Mouse (Mus musculus): Measurements from ENCODE around the gene 1700001C02Rik.

1700001C02Rik gene

GRCm38 (mm10) chr5:30465861-30466260 is at the start of gene 1700001C02Rik:
Gene 1700001C02Rik, plus strand, starts transcription at chr5:30466047.
- DNase-seq: no peak

GRCm38 (mm10) chr5:30416665-30417064 is 49.2 kb upstream of the 1700001C02Rik start:
- no peak for DNase-seq

- DNase-seq: no peak
Measured at GRCm38 (mm10) chr5:30423121-30423520, 42.7 kb upstream of the 1700001C02Rik start.

- no peak for DNase-seq
Measured at GRCm38 (mm10) chr5:30423572-30424244, 42.1 kb upstream of the 1700001C02Rik start.

- DNase-seq: no peak
Measured at GRCm38 (mm10) chr5:30427406-30427805, 38.4 kb upstream of the 1700001C02Rik start.

GRCm38 (mm10) chr5:30438931-30439330 is 26.9 kb upstream of the 1700001C02Rik start:
- DNase-seq: no peak

- no peak for DNase-seq
Measured at GRCm38 (mm10) chr5:30440308-30440906, 25.4 kb upstream of the 1700001C02Rik start.

- no peak for DNase-seq
Measured at GRCm38 (mm10) chr5:30442196-30442595, 23.7 kb upstream of the 1700001C02Rik start.

GRCm38 (mm10) chr5:30444327-30444895 is 21.4 kb upstream of the 1700001C02Rik start:
- no peak for DNase-seq

GRCm38 (mm10) chr5:30456056-30456455 is 9.8 kb upstream of the 1700001C02Rik start:
- DNase-seq: no peak

GRCm38 (mm10) chr5:30460155-30460554 is 5.7 kb upstream of the 1700001C02Rik start:
- no peak for DNase-seq

- no peak for DNase-seq
Measured at GRCm38 (mm10) chr5:30461821-30462220, 4.0 kb upstream of the 1700001C02Rik start, which contains the start of gene Otof. Gene Otof, minus strand, starts transcription at chr5:30461932.

GRCm38 (mm10) chr5:30466315-30466714 is 468 bp downstream of the 1700001C02Rik start:
- no peak for DNase-seq

GRCm38 (mm10) chr5:30470454-30470853 is 4.6 kb downstream of the 1700001C02Rik start:
- no peak for DNase-seq

GRCm38 (mm10) chr5:30472148-30472547 is 6.3 kb downstream of the 1700001C02Rik start:
- no peak for DNase-seq

- no peak for DNase-seq
Measured at GRCm38 (mm10) chr5:30476534-30476933, 10.7 kb downstream of the 1700001C02Rik start.

- peak in 1 of 2 experiments; percentile 39 for DNase-seq
Measured at GRCm38 (mm10) chr5:30482319-30482718, 16.5 kb downstream of the 1700001C02Rik start.

GRCm38 (mm10) chr5:30483533-30483932 is 17.7 kb downstream of the 1700001C02Rik start:
- no peak for DNase-seq

GRCm38 (mm10) chr5:30484591-30484990 is 18.7 kb downstream of the 1700001C02Rik start:
- DNase-seq: no peak

GRCm38 (mm10) chr5:30485136-30485535 is 19.3 kb downstream of the 1700001C02Rik start:
- no peak for DNase-seq

GRCm38 (mm10) chr5:30490215-30490614 is 24.4 kb downstream of the 1700001C02Rik start:
- no peak for DNase-seq

- no peak for DNase-seq
Measured at GRCm38 (mm10) chr5:30490845-30491244, 25.0 kb downstream of the 1700001C02Rik start.

- no peak for DNase-seq
Measured at GRCm38 (mm10) chr5:30493723-30494122, 27.9 kb downstream of the 1700001C02Rik start.

- DNase-seq: no peak
Measured at GRCm38 (mm10) chr5:30494606-30495005, 28.8 kb downstream of the 1700001C02Rik start.
